Mouse (Mus musculus): ENCODE data around the gene Kif5c. TPM values are rescaled to one million over a fixed set of nuclear protein-coding genes. Genes with fewer than 3 reads are reported as not detected.

The Kif5c gene
- total RNA-seq (2021), result under 1 TPM; 0.27 to 0.40 TPM
- long read RNA-seq, experiment 1, result 0 reads
- long read RNA-seq, experiment 2, result 0 reads

DNA sequence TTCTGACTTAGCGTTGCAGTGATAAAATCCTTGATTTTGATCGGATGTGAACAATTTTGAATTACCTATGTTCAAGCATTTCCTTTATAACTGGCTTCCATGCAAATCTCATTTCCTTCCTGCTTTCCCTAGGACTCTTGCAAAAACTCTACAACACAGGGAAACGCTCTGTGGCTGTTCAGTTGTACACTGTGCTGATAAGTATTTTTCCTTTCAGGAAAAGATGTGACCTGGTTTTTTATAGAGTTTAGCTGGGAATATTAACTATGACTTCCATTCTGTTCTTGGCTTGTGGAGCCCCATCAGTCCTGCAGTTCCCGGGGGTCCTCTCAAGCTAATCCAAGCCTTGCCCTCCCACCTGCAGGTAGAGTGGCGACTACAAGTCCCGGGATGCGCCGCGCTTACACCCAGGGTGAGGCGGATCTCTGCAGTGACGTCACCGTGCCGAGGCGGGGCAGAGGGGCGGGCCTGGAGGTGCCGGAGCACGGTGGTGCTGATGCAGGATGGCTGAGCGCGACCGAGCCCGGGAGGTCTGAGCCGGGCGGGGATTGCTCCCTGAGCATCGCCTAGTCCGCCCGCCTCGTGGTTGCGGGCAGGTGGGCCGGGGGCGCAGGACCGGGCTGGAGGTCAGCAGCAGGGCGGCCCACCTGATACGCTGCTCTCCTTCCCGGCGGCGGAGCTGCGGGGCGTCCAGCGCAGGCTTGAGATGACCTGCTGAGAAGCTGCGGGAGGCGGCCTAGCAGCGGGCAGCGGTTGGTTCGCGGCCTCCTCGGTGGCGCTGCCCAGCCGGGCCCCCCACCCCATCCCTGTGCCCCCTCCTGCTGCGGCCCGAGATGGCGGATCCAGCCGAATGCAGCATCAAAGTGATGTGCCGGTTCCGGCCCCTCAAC, at the start of gene Kif5c:
Gene Kif5c, plus strand, starts transcription at position 470 of the 890 bp plus-strand sequence.
- intact Hi-C loops (cut with DNase I; ENCODE audit: low total_unique reads), result no loop called here
- DNase-seq, result peak; percentile 78

DNA sequence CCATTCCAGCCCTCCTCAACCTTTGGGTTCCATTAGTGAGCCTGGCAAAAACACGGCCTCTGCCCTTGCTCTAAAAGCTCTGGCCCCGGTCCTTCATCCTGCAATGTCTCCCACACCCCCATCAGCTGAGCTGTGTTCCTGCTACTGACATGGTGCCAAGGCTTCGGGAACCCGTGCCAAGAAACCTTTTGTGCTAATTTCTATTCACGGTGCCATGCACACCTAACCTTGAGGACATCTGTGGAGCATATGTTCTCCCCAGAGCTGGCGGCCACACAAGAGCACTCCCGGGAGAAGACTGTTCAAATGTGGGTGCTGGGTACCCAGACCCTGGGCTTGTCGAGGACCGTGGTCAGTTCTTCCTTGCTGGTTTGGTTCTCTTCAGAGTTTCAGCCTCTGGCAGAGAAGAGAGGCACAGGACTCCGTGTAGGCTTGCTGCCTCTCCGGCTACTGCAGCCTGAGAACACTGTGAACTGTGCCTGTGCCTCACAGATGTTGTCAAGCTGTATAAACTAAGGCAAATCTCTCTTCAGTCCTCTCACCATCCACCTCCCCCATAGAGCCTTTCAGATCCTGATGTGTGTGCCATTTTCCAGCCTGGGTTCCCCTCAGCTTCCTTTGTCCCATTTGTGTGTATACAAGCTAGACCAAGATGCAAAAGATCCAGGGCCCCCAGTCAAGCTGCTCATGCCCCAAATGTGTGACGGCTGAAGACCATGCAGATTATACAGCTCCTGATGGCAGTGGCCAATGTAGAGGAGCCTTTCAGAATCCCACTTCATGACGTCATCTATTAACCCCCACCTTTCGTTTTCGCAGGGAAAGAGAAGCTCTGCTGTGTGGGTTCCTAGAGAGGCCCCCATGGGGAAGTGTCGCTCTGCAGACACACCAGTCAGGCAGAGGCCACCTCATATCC, 49.0 kb upstream of the Kif5c start:
- intact Hi-C loops (cut with DNase I; ENCODE audit: low total_unique reads), result no loop called here
- no peak for DNase-seq

DNA sequence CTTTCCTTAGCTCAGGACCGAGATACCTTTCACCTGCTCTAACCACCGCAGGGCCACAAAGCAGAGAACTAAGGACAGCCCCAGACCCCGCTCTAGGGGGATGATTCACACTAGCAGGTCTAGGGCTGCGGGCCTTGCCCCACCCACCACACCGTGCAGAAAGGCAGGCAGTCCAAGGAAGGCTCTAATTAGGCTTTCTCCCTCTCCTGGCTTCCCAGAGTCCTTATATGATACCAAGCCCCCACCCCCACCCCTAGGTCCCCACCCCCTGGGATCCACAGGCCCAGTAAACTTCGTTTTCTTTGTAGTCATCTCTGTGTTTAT, 48.4 kb upstream of the Kif5c start:
- intact Hi-C loops (cut with DNase I; ENCODE audit: low total_unique reads), result no loop called here
- no peak for DNase-seq

DNA sequence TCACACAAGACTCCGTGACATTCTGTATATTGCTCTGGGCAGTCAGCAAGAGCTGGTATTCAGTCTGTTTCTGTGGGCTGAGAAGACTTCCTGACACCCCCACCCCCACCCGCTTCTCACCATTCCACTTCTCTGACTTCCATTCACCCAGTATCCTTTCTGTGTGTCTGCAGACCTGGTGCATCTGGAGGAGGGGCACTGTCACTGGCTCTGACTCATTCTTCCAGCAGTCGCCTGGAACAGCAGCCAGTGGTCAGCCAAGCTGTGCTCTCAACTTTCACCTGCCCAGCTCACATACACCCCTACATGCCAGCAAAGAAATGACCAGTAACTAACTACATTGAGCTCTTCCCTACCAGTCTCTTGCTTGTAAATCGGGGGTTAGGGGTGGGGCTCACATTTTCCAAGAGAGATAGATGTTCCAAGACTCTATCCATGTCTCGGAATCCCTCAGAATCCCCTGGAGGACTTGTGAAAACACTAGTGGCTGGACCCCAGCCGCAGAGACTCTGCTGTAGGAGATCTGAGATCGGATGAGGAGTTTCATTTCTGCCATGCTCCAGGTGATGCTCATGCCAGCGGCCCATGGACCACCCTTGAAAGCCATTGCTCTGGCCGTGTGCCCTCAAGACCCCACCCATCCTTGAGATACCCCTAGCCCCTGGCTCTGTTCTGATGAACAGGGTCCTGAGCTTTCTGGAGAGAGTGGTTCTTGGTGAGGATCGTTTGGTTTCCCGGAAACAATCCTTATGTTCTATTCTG, 47.8 kb upstream of the Kif5c start:
- intact Hi-C loops (cut with DNase I; ENCODE audit: low total_unique reads), result no loop called here
- DNase-seq, result no peak

DNA sequence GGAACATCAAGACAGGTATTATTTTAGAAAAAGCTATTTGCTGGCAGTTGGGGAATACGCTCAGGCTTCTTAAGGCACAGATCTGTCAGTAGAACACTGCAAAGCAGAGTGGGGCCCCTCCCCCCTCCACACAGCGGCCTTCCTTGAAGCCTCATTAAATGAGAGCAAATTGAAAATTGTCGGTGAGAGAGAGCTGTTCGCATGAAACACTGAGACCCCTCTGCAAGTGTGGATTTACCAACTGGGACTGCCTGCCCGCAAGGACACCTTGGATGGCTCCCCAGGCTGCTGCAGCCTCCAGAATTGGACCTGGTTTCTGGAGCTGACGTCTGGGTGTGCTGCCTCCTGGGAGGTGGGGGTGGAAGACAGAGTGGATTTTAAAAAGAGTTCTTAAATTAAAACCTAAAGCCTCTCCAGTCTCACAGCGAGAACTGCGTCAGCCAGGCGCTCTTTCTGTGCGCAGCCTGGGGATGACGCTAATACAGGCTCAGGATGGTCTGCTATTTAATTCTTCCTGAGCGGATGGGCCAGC, 46.9 kb upstream of the Kif5c start:
- DNase-seq, result no peak
- intact Hi-C loops (cut with DNase I; ENCODE audit: low total_unique reads), result no loop called here

DNA sequence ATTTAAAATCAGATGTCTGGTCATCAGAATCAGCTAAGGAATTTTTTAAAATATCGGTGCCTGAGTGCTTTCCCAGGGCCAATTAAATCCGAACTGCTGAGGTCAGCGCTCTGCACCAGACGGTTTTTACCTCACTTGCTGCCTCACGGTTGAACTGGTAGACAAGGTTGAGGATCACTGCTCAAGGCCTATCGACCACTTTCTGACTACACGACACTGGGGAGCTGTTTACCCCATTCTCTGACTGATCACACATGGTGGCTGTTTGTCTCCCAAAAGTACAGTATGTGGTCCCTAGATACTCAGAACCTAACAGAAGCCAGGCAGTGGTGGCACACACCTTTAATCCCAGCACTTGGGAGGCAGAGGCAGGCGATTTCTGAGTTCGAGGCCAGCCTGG, 46.4 kb upstream of the Kif5c start:
- intact Hi-C loops (cut with DNase I; ENCODE audit: low total_unique reads), result no loop called here

DNA sequence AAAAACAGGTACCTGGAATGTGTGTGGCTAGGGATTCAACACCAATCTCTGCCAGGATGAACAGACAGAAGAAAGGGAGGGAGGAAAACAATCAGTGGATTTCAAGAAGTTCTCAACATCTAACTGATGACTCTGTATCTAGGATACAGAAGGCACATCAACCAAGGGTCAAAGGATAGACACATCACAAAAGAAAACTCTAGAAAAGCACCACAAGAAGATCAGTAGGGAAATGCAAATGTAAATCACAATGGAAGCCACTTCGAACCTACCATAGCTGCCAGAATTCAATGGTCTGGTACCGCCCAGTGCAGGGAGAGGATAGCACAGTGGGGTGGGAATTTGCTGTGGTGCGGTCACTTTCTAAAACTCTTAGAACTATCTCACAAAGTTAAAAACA, 45.8 kb upstream of the Kif5c start:
- no peak for DNase-seq
- intact Hi-C loops (cut with DNase I; ENCODE audit: low total_unique reads), result no loop called here

More for the DNA sequence above, 46.4 kb upstream of the Kif5c start:
- DNase-seq, result no peak

DNA sequence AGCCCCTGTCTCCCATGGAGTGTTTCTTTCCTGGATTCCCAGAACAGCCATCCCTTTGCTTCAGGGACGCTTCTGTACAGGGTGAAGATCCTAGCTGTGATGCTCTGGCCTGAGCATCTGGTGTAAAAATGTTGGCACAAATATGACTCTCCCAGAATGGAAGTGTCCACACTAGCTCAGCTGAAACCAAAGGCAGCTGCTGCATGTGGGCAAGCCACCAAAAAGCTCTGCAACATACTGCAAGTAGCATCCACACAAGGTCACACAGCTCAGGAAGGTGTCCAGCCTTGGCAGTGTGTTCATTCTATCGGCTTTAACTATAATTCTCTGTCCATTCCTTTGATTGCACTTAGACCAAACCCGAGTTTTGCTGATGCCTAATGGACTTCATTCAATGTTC, 38.5 kb upstream of the Kif5c start:
- DNase-seq, result peak; percentile 31
- intact Hi-C loops (cut with DNase I; ENCODE audit: low total_unique reads), result no loop called here

DNA sequence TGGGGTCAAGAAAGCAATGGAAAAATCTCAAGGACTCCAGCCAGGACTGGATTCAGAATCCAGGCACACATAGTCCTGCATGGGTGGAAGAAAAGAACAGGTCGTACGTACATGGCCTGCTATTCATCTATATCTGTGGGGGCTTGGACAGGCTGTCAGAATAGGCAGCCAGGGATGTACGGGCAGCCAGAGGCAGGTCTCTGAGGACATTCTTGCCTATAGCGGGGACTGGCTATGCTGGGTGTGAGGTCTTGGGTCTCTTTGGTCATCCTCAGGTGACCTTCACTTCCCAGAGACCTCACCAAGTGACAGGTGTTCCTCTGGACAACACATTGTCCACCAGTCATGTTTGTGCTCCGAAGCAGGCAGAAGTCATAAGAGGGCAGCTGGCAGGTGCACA, 36.6 kb upstream of the Kif5c start:
- intact Hi-C loops (cut with DNase I; ENCODE audit: low total_unique reads), result no loop called here
- no peak for DNase-seq

DNA sequence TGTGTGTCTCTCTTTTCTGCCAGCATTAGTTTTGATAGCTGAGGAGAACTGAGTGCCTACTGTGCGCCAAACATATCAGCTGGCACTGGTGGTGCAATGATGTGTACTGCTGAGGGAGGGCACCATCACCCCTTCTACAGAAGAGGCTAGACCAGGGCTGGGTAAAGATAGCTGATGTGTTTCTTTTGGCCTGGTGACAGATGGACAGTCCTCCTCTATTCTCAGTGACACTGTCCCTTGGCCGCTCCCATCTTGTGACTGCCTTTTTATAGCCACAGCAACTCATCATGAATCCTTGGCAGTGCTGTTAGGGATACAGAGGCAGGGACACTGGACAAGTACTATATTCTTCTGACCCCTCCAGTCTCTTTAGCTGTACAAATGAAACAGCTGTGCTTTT, 35.8 kb upstream of the Kif5c start:
- DNase-seq, result no peak
- intact Hi-C loops (cut with DNase I; ENCODE audit: low total_unique reads), result no loop called here

DNA sequence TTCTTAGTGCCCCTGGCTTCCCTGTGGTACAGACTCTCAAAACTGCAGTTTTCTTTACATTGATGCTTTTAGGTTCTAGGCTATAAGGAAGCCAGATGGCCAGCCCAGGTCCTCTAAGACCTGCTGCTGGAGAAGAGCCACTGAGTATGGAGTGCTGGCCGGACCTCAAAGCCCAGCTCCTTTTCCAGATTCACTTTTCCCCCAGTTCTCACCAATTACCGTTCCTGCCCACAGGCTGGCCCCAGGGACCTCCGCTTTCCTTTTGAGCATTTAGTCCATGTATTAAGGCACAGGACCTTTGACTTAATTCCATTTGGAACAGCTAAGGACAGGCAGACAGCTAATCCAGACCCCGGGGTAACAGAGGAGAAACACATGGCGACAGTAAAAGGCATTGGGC, 28.6 kb upstream of the Kif5c start:
- DNase-seq, result no peak
- intact Hi-C loops (cut with DNase I; ENCODE audit: low total_unique reads), result no loop called here

DNA sequence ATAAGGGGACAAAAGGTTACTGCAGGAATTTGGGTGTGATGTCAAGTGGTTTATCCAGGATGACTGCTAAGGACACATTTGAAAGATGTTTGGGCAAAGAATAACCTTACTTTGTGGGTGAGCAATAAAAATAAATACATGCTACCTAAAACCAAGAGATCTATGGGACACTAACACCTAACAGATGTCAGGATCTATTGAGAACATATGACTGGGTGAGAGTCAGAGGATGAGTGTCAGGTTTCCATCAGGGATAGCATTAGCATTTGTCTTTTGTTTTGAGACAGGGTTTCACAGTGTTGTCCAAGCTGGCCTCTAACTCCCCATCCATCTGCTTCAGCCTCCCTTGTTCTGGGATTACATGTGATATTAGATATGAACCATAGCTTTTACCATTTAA, 26.2 kb upstream of the Kif5c start:
- intact Hi-C loops (cut with DNase I; ENCODE audit: low total_unique reads), result no loop called here
- no peak for DNase-seq

DNA sequence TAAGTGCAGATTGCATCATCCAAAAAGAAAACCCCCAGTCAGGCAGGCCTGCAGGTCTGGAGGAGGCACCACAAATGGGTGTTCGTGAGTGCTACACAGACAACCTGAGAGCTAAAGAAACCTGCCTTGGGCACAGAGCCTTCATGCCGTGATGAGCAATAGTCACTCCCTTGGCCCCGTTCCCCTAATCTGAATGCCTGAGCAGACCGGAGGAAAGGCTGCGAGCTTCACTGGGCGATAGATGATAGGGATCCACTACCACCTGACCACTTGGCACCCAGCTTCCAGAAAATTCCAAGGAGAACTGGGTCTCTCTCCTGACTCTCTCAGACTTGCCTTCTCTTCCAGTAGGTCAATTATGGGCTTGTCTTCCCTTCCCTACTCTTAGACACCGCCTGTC, 24.2 kb upstream of the Kif5c start:
- intact Hi-C loops (cut with DNase I; ENCODE audit: low total_unique reads), result no loop called here
- no peak for DNase-seq

DNA sequence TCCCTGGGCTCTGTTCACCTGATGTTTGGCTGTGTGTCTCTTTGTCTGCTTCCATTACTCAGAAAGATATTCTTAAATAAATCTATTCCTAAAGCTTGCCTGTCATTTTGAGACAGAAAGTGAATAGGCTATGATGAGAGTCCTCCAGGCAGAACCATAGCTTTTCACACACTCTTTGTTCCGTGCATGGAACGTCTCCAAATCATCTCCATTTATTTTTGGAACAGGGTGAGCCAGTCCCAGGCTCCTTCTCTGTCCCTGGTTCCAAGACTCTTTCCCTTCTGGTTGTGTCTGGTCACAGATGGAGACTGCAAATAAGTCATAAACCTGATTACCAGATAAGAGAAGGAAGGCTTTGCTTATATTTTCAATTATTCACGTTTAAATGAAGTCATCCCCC, 22.8 kb upstream of the Kif5c start:
- intact Hi-C loops (cut with DNase I; ENCODE audit: low total_unique reads), result no loop called here

DNA sequence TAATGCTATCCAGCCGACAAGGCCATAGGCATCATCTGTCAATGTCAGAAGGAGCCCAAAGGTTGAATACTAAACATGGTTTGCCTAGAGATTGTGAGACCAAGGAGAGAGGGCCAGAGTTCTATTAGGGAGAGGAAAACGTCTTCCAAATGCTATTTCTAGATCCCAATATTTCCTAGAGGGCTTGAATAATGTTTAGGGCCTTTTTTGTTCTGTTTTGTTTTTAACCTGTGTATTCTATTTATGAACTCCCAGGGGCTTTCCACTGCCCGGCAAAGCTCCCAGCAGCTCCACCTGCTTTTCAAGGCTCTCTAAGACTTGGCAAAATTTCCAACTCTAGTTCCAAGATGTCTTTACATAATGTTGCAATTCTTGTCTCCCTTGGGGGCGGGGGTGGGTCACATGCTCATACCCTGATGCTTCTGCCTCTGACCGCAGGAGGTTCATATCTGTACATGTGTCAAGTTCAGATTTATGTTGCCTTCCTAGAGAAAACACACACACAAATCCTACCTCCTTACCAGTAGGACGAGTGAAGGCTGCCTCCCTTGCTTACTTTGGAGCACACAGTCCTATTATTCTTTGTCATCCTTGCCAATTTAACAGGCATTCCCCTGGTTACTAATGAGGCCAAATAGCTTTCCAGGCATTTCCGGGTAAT, 18.9 kb upstream of the Kif5c start:
- intact Hi-C loops (cut with DNase I; ENCODE audit: low total_unique reads), result no loop called here
- no peak for DNase-seq

More for the DNA sequence above, 22.8 kb upstream of the Kif5c start:
- DNase-seq, result no peak

DNA sequence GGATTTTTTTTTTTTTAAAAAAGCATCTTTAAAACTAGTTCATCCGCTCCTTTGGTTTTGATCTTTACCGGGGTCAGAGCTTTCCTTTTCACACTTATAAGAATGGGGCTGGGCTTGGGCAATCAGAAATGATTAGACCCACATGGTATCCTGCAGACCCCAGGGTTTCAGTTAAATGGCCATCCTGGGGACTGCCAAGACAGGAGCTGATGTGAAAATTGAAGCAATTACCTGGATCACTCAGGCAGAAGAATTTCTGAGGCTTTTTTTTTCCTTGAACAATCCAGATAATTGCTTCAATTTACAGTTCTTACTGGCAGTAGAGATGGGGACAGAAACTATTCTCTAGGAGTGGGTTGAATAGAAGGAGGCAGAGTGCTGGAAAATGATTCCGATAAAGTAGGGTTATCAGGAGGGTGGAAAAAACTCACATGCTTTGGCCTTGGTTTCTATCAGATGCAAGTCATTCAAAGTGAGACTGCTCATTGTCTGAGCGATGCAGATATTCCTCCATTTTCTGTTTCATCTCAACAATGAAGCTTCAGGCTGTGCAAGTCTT, 16.2 kb upstream of the Kif5c start:
- intact Hi-C loops (cut with DNase I; ENCODE audit: low total_unique reads), result no loop called here

DNA sequence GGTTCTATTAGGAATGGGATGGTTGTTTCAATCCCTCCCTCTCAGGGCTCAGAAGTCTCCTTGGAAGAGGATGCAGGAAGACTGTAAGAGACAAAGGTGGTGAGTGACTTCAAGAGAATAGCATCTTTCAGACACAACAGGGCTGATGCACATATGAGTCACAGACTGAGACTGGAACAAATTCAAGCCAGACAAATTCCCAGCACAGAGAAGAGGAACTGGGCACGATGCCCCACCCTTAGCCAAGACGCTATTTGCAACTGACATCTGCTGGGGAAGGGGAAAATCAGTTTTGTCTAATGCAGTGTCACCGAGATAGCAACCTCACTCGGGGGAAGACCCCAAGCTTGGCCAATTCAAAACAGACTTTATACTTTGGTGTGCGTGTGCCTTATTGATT, 9.5 kb upstream of the Kif5c start:
- intact Hi-C loops (cut with DNase I; ENCODE audit: low total_unique reads), result no loop called here
- DNase-seq, result no peak

More for the DNA sequence above, 16.2 kb upstream of the Kif5c start:
- no peak for DNase-seq

DNA sequence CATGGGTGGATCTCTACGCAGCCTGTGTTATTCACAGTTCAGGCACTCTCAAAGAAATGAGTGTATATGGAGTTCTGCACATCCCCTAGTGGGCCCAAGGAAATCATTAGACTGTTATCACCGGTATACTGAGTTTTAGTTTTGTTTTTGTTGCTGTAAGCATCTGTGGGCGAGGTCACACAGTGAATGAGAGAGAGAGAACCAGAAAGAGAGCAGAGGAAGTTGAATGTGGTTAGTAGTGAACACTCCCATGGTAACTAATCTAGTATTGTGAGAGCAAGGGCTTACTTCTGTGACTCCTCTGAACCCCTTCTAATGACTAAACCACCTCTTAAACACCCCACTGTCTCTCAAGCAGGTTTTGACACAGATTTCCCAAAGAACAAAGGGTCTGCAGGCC, 2.3 kb upstream of the Kif5c start:
- DNase-seq, result no peak
- intact Hi-C loops (cut with DNase I; ENCODE audit: low total_unique reads), result no loop called here
